Mouse (Mus musculus): Measurements from ENCODE around the gene Zbtb38. TPM values are rescaled to one million over a fixed set of nuclear protein-coding genes. Genes with fewer than 3 reads are reported as not detected.
"Not testable (repeated sequence)": the region's sequence is repeated elsewhere in the genome, so short reads cannot be mapped to it uniquely, and the experiment has no call there.

Gene Zbtb38
- total RNA-seq, 2 experiments from 2014 or later, result 57.9 to 65.3 TPM

DNA sequence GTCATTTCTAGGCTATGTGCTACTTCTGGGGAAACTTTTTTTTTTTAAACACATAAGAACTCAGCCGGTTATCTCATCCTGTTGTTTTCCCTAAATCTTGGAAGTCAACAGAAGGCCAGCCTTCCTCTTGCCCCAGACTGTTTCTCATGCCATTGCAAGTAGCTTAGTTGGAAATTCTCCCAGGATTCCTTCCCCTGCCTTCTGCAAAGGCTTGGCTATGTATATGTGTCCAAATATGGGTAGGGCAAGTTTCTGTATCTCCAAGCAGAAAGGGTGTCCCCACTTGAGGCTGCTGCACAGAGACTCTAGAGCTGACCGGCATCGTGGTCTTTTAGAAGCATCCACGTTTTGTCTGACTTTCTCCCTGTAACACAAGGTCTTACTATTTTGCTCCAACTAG is 63.6 kb downstream of the Zbtb38 start:
- no peak for DNase-seq (ENCODE audit: low spot score in 2 of 2)
- no peak for TF ChIP-seq CTCF (conservative IDR thresholded peaks at IDR 0.05)
- H3K4me3 ChIP-seq, result no peak overlapping the region
- H3K27ac ChIP-seq, result peak overlapping the region; percentile 69; the same call in 1 of the 2 replicates

DNA sequence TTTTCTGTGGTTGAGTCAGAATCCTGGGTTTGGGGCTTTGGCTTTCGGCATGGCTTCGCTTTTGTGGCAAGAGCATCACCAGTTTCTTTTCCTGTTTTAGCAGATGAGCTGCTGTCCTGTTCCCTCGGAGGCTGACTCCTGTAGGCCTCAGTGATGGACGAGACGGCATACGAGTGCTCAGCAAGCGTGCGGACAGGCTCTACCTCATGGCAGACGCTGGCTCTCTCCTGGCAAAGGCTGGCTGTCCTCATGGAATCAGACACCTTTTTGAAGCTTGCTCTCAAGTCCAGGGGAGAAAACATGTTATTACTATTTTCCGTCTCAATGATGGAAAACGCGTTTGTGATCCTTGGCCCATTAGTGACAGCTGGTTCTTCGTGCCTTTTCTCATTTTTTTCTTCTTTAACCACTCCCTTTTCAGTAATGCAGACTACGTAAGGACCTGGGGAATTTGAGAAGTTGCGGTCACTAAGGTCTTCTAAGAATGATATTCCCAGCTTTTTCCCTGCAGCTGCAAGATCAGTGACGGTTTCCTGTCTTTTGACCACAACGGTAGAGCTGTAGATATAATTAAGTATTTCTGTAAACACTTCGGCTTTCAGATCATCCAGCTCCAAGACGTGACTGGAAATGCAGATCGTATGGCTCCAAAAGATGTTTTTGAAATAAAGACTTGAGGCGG is 64.3 kb downstream of the Zbtb38 start:
- no peak for DNase-seq (ENCODE audit: low spot score in 2 of 2)
- peak overlapping the region; percentile 69; the same call in 1 of the 2 replicates for H3K27ac ChIP-seq
- no peak for TF ChIP-seq CTCF (conservative IDR thresholded peaks at IDR 0.05)
- no peak overlapping the region for H3K4me3 ChIP-seq

DNA sequence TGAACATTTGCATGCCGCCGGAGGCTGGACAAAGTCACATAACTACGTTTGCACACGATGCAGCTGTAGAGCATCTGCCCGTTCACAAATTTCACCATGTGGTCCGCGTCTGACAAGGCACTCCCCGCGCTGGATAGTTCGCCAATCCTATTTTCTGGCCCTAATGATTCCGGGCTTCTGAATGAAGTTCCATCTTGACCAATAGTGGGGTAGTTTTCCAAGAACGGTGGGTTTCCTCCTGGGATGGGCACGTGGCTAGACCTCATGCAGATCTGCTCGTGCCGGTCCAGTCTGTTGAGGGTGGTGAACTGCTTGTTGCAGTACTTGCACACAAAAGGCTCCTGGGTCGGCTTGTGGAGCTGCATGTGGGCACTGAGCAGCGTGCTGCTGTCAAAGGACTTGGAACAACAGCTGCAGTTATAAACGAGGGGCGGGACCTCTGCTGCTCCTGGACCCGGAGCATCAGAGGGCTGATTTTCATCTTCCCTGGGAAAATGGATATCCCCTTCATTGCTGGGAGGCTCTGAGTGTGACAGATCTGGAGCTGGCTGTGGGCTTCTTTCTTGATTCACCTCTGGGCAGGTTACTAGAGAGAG is 64.9 kb downstream of the Zbtb38 start:
- Histone ChIP-seq H3K4me3 (no peak overlapping the region), H3K27ac (no peak overlapping the region; the same call in 1 of the 2 replicates)
- no peak for TF ChIP-seq CTCF (conservative IDR thresholded peaks at IDR 0.05)
- DNase-seq (ENCODE audit: low spot score in 2 of 2), result no peak

DNA sequence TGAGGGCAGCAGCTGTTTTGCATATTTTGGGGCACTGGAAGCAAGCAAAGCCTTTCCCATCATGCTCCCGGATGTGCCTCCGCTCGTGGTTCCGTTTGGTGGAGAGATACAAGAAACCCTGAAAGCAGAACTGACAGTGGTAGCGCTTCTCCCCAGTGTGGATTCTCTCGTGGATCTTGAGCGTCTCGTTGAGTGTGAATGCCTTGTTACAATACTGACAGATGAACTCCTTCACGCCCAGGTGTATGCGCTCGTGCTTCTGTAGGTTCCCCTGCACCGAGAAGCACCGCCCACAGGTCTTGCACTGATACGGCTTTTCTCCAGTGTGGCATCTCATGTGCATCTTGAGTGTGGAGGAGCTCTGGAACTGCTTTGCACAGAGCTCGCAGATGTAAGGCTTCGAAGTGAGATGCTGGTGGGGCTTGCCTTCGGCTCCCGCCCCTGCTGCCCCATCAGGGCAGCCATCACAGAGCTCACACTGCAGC is 67.0 kb downstream of the Zbtb38 start:
- Histone ChIP-seq H3K4me3 (no peak overlapping the region), H3K27ac (peak overlapping the region; percentile 7; the same call in 1 of the 2 replicates)
- peak in 1 of 2 experiments; percentile 11 for DNase-seq (ENCODE audit: low spot score in 2 of 2)
- no peak for TF ChIP-seq CTCF (conservative IDR thresholded peaks at IDR 0.05)

DNA sequence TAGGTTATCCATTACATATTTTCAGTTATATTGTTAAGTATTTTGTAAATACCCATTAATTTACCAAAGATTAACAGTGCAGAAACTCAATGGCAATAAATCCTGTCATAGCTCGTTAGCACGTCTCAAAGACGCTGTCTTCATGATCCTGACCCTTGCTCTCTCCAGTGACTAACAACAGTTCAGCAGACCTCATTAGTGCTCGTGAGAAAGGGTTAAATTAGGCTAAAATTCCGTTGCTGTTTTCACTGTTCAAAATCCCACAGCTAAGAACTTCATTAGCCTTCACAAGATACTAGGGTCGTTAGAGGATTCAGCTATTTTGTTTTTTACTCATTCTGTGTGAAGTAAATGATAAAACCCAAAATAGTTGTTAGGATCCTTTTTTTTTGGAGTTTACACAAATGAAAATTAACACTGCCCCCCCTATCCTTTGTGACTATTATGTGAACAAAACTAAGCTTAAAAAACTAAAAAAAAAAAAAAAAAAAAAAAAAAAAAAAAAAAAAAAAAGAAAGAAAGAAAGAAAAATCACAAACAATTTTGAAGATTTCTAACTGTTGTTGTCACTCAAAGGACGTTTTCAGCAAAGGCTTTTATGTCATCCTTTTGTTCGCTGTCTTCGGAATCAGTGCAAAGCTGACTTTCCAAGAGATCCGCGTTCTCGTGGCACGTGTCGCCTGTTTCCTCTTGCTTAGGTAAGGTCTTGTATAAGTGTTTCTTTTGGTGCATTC is 67.6 kb downstream of the Zbtb38 start:
- Histone ChIP-seq H3K27ac (peak overlapping the region; percentile 7; the same call in 1 of the 2 replicates), H3K4me3 (no peak overlapping the region)
- no peak for TF ChIP-seq CTCF (conservative IDR thresholded peaks at IDR 0.05)
- DNase-seq (ENCODE audit: low spot score in 2 of 2), result no peak

DNA sequence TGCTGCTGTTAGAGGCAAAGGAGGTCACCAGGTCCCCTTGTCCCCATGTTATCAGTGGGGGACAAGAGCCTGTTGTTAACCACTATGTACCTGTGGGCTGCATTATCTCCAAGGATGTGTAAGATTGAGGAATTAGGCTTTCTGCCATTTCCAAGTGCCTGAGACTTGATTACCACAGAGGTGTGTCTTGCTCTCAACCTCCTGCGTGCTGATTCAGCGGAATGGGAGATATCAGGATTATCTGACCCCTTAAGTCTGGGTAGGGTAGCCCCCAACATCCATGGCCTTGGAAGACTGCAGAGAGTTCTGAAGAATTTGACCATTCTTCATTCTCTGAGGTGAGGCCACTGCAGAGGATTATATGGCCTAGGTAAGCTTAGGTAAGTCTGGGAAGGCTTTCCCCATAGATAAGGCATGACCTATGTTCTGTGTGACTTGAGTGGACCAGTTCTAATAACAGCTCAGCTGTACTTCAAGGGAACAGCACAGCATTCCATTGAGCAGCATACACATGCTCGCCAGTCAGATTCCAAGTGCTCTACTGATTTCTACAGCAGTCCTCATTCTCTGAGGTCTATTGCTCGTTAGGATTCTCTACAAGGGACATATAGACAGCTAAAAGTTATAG is 68.4 kb downstream of the Zbtb38 start:
- H3K27ac ChIP-seq, result no peak overlapping the region
- no peak for TF ChIP-seq CTCF (conservative IDR thresholded peaks at IDR 0.05)
- no peak overlapping the region for H3K4me3 ChIP-seq
- DNase-seq (ENCODE audit: low spot score in 2 of 2), result no peak

DNA sequence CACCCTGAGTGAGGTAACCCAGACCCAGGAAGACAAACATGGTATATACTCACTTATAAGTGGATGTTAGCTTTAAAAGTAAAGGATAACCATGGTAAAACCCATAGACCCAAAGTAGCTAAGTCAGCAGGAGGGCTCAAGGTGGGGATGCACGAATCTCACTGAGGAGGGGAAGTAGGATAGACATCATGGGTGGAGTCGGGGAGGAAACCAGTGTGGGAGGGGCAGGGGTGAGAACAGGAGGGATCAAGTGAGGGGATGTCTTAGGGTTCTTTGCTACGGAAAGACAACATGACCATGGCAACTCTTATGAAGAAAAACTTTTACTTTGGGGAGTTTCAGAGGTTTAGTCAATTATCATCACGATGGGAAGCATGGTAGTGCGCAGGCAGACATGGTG is 74.0 kb downstream of the Zbtb38 start:
- H3K27ac ChIP-seq, result no peak overlapping the region
- DNase-seq (ENCODE audit: low spot score in 2 of 2), result peak in 1 of 2 experiments; percentile 3
- H3K4me3 ChIP-seq, result no peak overlapping the region
- no peak for TF ChIP-seq CTCF (conservative IDR thresholded peaks at IDR 0.05)

DNA sequence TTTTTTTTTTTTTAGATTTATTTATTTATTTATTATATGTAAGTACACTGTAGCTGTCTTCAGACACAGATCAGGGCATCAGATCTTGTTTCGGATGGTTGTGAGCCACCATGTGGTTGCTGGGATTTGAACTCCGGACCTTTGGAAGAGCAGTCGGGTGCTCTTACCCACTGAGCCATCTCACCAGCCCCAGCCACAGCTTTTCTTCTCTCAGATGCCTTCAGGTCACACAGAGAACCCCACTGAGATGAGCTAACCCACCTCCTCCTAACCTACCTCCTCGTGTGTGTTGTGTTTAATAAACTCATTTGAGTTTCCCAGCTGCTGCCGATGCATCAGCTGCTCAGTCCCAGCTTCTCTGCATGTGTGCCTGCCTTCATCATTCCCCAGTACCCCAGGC is 74.9 kb downstream of the Zbtb38 start:
- not testable (repeated sequence) for DNase-seq (ENCODE audit: low spot score in 2 of 2); H3K27ac ChIP-seq; H3K4me3 ChIP-seq

DNA sequence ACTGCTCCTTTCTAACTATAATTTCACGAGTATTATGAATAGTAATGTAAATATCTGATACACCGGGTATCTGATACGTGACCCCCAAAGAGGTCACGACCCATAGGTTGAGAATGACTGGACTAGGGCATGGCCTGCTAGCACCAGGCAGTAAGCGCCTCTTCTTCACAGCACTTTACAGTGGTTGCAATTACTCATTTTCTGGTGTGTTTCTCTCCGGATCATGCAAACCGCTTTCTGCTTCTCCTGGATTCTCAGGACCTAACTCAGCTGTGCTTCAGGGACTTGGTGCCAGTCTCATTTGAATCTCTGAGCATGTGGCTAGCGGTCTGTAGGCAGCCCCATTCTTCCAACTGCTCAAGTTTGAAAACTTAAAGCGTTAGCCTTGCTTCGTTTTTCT is 76.0 kb downstream of the Zbtb38 start:
- TF ChIP-seq CTCF (conservative IDR thresholded peaks at IDR 0.05), result no peak
- no peak overlapping the region for H3K27ac ChIP-seq
- H3K4me3 ChIP-seq, result no peak overlapping the region
- DNase-seq (ENCODE audit: low spot score in 2 of 2), result no peak

DNA sequence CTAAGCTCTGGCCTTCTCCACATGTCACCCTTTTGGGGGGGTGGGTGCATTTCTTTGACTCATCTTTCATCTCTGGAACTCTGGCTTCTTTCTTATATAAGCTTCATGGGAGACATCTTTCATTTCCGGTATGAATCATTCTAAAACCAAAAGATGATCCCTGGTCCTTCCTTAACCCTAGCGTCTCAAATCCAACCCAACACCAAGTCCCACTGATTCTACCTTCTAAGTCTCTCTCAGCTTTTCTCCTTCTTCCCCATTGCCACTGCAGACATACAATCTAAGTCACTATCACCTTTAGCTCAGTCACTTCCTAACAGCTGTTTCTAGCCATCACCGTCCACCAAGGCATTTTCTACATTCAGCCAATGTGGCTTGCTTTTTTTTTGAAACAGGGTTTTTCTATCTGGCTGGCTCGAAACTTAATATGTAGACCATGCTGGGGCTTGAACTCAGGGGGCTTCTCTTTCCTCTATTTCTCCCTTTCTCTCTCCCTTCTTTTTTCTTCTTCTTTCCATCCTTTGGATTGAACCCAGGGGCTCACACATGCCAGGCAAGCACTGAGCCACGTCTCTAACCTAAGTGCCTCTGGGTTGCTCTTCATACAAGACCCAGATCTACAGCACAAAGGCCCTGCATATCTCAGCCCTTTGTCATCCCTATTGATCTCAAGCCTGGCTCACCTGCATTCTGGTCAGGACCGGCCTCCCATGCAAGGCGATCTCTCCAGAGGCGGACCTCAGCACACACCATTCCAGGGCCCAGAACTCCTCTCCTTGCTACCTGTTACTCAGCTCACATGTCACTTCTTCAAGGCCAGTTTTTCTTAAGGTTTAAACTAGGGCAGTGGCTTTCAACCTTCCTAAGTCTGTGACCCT is 76.6 kb downstream of the Zbtb38 start:
- no peak for DNase-seq (ENCODE audit: low spot score in 2 of 2)
- Histone ChIP-seq H3K4me3 (no peak overlapping the region), H3K27ac (no peak overlapping the region)
- peak; percentile 14; the same call in 1 of the 2 replicates for TF ChIP-seq CTCF (conservative IDR thresholded peaks at IDR 0.05)

DNA sequence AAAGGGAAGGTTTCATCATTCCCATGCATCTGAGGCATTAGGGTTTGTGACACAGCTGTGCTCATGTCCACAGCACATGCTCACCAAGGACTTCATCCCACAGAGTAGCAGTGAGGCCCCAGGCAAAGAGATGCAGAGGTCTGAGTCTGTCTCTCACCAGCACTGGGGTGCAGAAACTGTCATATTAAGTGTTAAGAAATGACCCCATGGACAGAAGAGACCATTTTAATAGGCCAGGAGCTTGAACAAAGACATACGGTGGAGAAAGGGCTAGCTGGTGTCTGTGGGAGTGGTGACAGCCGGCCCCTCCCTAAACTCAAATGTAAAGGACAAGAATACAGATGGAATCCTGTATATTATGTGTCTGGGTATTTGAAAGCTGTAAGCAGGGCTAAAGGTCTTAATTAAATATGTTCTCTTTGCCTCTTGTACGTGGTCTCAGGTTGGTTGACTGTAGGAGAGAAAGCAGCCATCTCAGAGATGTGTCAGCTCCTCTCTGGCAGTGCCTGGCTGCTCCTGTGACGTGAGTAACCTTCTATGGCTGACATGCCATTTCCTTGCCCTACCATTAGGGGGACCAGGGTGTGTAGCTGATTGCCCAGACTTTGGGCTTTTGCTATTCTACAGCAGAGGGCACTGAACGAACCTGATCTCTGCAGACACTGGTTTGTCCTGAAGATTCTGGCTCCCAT is 77.4 kb downstream of the Zbtb38 start:
- DNase-seq (ENCODE audit: low spot score in 2 of 2), result peak; percentile 47 to 56
- Histone ChIP-seq H3K4me3 (no peak overlapping the region), H3K27ac (no peak overlapping the region)
- peak; percentile 86 for TF ChIP-seq CTCF (conservative IDR thresholded peaks at IDR 0.05)

Data from layer of hippocampus, adult 2 months (tissue).